Mouse (Mus musculus) heart, adult 8-10 months (tissue): ENCODE measurements around the gene Tex21. TPM values are rescaled to one million over a fixed set of nuclear protein-coding genes. Genes with fewer than 3 reads are reported as not detected.
"Not testable (repeated sequence)": the region's sequence is repeated elsewhere in the genome, so short reads cannot be mapped to it uniquely, and the experiment has no call there.

Source experiments
- DNase-seq: peaks from one replicate; pipeline ENCODE4 v3.0.0; 2022; ENCODE audit warnings: low spot score
- total RNA-seq, 4 experiments: library from RNA; stranded (reverse); gene quantifications; 2 replicates each; pipeline ENCODE4 v1.2.4; 2022

Tex21 gene
- total RNA-seq, 4 experiments from 2014 or later: not detected

DNA sequence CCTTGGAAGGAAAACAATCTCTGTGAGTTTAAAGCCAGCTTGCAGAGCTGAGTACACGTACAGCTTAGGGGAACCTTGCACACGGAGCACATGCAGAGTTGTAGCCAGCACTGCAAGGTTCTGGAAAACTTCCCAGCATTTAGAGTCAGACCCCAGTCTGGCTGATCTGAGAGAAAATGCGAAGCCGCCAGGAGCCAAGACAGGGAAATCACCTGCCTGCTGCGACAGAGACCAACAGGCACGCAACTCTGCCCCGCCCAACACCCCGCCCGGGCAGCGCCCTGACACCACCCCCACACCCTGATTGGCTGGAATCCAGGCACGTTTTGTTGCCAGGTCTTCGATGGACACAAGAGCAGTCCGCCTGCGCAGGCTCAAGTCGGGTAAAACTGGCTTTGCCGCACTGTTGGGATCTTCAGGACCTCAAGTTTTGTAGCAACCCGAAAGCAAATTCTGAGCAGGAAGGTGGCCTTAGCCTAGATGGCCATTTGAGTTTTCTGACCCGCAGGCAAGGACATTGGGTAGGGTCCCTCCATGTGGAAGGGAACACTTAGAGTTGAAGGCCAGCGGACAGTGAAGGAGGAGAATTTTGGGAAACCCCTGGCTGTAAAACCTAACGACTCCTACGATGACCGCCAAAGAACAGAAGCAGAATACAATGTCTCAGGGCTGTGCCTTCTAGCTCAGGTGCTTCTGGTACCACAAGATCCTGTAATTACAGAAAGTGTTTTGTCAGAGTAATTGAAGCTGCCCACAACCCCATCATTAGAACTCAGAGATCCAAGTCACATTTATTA lies 50.4 kb downstream of the Tex21 start:
- DNase-seq: peak; percentile 70

DNA sequence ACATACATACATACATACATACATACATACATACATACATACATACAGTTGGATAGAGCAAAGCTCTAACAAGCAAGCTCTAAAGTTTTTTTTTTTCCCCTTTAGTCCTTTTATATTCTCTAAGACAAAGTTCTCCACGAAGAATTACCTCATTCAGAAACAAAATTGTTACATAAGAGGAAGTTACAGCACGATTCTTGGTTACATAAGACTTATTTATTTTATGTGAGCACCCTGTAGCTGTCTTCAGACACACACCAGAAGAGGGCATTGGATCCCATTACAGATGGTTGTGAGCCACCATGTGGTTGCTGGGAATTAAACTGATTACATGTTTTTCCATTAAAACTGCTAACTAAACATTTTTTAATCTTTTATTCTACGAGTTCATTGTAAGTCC lies 52.0 kb downstream of the Tex21 start:
- no peak for DNase-seq

DNA sequence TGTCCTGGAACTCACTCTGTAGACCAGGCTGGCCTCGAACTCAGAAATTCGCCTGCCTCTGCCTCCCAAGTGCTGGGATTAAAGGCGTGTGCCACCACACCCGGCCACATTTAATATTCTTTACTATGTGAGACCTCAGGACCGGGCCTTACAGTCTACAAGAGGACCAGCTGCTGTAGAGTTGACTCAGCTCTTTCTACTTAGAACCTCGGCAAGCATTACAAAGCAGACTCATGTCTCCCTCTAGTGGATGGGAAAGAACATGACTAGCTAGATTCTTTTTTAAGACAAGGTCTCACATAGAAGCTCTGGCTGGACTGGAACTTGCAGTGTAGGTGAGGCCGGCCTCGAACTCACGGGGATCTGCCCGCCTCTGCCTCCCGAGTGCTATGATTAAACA lies 55.6 kb downstream of the Tex21 start:
- DNase-seq: peak; percentile 45

DNA sequence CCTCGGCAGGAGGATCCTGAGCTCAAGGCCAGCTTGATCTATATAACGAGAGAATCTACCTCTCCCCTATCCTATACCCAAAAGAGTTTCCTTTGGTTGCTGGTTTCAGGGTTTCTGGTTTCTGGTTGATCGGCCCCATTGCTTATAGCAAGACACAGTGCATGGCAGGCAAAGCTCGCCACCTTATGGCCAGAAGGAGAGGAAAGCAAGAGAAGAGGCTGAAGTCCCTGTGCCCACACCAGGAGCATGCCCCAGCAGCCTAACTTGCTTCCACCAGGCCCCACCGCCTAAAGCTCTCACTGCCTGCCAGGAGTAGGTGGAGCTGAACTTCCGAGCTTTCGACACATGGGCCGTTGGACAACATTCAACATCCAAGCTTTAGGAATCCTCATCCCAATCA lies 58.7 kb downstream of the Tex21 start:
- DNase-seq: no peak

DNA sequence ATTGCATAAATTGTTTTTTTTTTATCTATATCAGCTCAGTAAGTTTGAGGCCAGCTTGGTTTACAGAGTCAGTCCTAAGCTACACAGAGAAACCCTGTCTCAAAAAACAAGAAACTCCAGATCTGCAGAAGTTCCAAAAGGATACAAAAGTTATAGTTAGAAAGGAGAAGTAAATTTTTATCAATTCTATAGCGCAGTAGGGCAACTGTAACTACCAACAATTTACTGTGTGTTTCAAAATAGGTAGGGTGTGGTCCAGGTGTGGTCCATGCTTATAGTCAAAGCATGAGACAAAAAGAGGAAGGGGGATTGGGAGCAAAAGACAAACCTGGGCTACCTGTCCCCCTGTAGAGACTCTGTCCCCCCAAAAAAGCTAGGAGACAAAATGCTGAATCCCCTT lies 60.1 kb downstream of the Tex21 start:
- no peak for DNase-seq

DNA sequence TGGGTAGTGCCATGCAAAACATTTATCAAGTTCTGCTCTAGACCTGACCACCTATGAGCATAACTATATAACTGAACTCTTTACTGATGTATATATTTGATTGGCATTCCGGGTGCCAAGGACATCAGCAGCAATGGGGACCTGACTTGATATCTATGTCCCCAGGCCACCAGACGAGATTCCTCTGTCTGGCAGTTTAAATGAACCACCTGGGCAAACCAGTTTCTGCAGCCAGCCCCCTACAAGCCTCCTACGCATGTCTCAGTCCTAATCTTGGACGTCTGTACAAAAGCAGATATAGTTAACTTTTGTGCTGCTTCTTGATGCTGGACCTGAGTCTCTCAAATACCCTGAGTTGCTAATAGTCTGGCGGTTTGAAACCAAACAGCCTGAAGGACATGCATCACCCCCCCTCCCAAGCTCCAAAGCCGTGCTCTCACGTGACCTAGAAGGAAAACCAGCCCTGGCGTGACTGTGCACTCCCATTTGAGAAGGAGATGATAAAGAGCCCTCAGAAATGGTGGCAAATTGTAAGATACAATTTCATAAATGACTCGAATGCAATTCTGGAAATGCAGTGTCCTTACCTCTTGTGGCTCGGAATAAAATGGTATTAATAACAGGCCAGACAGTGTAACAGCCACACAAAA lies 61.3 kb downstream of the Tex21 start:
- DNase-seq: no peak

DNA sequence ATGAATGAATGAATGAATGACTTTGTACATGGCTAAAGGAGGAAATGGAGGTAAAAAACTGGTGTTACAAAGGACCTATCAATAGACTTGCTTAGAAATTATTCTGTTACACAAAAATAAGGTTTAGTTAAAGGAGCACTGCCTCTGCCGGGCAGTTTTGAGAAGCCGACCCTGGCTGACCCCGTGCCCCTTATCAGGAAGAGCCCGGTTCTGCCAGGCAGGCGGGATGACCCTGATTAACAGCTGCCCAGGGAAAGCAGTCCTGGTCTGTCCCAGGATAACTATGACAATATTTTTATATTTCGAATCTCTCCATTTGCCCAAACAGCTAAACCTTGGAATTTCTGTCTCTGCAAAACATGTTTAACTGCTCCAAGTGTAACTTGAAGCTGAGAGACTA lies 62.3 kb downstream of the Tex21 start:
- DNase-seq: no peak

DNA sequence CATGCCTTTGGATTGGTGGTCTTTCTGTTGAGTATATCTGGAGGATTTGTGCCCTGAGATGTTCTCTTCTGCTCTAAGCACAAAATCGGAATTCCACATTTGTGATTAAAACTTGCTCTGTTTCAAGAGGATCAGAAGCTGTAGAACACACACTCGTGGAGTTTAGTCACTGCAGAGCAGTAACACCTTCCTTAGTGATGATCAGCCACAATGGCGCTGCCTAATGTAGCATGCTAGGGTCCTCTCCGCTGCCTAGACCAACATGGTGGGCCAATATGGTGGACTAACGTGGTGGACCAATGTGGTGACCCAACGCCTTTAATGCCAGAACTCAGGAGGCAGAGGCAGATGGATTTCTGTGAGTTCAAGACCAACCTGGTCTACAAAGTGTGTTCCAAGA lies 63.7 kb downstream of the Tex21 start:
- no peak for DNase-seq

DNA sequence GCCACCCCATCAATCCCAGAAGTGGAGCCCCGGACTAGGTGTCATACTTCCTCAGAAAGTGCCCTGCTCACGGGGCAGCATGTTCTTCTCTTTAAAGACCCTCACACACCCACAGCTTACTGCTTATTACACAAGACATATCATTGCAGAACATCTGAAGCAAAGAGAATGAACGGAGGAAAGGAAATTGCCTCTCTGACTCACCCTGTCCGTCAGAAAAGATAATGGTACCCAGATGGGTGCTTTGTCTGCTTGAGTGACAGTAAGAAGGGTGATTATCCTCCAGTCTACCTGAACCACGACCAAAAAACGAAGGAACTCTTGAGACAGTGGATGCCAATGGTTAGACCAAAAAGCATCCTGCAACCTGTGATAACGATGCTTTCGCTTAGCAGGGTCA lies 65.1 kb downstream of the Tex21 start:
- DNase-seq: no peak

DNA sequence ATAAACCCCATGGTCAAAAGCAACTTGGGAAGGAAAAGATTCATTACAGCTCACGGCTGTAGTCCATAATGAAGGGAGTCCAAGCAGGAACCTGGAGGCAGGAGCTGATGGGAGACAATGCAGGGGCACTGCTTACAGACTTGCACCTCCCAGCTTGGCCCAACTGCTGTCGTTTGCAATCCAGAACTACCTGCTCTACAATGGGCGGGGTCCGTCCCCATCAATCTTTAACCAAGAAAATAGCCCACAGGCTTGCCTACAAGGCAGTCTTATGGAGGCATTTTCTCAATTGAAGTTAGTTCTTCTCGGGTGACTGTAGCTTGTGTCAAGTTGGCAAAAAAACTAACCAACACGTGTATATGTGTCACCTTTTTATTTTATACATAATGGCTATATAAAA lies 66.1 kb downstream of the Tex21 start:
- no peak for DNase-seq

DNA sequence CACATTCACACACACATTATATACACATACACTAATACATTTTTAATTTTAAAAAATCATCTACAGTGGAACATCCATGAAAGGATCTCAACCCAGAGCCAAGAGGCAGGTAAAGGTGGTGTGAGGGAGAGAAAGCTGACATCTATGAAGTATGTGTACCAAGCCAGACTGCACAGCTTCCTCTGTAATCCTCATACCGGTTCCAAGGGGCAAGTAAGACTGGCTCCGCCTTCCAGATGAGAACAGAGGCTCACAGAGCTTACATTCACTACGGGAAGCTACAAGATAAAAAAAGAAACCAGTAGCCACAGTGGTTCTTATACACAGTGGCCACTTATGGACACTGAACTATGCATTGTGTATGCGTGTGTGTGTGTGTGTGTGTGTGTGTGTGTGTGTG lies 67.0 kb downstream of the Tex21 start:
- DNase-seq: no peak

DNA sequence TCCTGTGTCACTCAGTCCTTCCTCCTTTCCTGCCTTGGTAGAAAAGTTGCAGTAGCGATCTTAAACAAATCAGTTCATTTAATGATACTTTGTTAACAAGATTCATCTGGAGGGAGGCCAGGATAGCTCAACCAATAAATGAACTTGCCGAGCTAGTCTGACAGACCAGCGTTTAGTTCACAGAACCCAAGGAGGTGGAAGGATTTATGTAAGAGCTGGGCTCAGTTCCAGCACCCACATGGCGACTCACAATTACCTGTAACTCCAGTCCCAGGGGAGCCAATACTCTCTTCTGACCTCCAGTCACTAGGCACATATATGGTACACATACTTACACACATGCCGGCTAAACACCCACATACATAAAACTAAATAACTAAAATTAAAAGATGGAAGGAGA lies 67.5 kb downstream of the Tex21 start:
- no peak for DNase-seq

DNA sequence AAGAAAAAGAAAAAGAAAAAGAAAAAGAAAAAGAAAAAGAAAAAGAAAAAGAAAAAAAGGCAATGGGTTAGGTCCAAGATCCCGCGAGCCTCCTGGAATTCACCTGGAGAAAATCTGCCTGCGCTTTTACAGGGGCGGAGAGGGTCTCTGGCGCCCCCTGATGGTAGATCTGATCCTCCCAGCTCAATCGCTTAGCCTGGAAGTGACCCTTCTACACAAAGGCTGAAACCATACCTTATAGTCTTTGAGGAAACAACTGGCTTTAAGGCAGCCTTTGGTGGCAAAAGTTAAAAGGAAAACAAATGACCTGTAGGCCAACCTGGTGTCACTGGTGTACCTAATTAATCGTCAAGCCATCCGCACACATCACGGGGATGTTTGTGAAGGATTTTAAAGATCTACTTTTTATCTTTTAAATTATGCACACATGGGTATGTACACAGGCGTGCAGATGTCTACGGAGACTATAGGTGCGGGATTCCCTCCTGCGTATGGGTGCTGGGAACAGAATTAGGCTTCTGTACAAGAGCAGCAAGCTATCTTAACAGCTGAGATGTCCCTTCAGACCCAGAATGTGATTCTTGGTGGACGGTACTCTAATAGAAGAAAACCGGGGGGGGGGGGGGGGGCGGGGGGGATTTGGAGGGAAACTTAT lies 68.6 kb downstream of the Tex21 start:
- DNase-seq: peak; percentile 57

DNA sequence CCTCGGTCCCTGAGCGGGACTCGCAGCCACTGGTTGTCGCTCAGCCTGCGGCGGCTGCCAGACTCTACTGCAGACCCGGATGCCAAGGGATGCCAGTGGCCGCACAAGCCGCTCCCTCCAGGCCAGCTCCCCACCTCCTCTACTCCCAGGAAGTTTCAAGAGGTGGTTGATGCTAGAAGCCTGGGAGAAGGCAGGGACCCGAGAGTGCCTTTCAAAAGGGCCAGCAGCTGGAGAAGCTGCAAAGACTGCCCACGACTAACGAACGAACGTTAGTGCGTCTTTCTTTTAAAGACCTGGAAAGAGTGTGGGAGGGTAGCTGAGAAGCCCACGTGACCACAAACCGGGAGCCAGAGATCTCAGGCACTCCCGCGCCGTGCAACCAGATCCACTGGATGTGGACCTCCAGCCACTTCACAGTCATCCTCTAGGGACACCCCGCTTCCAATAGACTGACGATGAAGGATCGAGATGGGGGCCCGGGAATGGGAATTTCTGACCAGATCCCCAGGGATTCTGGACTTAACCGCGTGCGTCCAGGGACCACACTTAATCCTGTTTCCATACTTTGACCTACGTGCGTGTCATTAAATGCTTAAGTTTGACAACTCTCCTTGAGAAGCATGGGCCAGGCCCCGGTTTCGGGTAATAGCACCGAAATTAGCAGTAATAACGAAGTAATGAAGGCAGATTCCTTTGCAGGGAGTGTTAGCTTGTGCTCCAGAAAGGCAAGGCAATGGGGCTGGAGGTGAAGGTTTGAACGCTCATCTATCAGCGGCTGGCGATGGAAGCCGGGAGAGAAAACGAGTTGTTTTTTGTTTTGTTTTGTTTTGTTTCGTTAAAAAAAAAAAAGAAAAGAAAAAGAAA lies 69.3 kb downstream of the Tex21 start, which contains the start of gene Esr2:
Esr2 (minus strand) TSS at position 260 of the 864 bp plus-strand sequence.
- DNase-seq: no peak

DNA sequence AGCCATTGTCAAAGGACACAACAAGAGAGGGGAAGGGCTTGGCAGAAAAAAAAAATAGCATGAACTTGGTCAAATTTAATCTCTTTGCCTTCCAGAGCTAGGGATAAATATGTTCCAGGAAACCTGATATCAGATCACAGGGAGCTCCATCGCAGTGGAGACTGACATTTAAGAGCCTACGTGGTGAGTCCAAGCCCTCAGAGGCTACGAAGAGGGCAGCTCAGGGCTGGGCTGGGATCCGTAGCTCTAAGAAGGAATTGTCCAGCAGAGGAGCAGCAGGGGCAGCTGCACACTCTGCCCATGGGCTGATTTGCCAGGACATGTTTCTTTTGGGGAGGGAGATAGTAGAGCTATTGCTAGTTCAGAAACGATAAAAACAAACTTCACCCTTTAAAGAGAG lies 80.9 kb downstream of the Tex21 start:
- no peak for DNase-seq

DNA sequence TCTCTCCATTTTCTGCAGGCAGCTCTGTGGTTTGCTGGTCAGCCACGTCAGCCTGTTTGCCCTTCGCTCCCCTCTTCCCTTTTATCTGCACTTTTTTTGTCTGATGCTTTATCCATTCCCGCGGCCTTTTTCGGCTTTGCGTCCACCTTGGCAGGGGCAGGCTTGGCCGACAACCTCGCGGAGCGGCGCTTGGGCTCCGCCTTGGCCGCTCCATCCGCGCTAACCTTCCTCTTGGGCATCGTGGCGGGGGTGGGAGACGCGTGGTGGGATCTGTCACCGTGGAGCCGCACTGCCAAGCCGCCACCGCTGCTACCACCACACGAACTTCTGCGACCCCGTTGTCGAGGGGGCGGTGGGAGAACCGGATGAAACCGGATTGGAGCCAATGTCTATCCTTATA lies 94.2 kb downstream of the Tex21 start:
- not testable (repeated sequence) for DNase-seq

Other genes starting within 250 kb of the Tex21 start
- not detected for gene Esr2, start 69.5 kb downstream of the Tex21 start, total RNA-seq
- gene Mthfd1, start 8.6 kb upstream of the Tex21 start, total RNA-seq: 10 to 100 TPM; 28.1 to 32.4 (median 29.1) TPM
- gene Akap5, start 78.1 kb upstream of the Tex21 start, total RNA-seq: 1 to 10 TPM in 3 of 4 experiments, under 1 TPM in 1; 0.90 to 3.0 (median 1.5) TPM
- 10 to 100 TPM in 2 of 4 experiments, 1 to 10 TPM in 2; 6.7 to 11.3 (median 8.8) TPM for gene Zbtb25, start 122.9 kb upstream of the Tex21 start, total RNA-seq
- 1 to 10 TPM; 3.4 to 4.0 (median 3.9) TPM for gene Zbtb1, start 123.5 kb upstream of the Tex21 start, total RNA-seq
- gene Hspa2, start 157.4 kb upstream of the Tex21 start, total RNA-seq: 1 to 10 TPM; 4.1 to 7.7 (median 5.8) TPM
- gene Ppp1r36, start 170.8 kb upstream of the Tex21 start, total RNA-seq: under 1 TPM in 2 of 4 experiments, not detected in 2; 0.41 to 0.69 TPM